Mouse (Mus musculus) embryo, embryonic 11.5 days (tissue): ENCODE data around the gene Men1.
"Not testable (repeated sequence)": the region's sequence is repeated elsewhere in the genome, so short reads cannot be mapped to it uniquely, and the experiment has no call there.

Experiments
- DNase-seq: peaks from one replicate; pipeline ENCODE4 v3.0.0-alpha.2; 2012; ENCODE audit warnings: low read depth, low spot score

The Men1 gene

GRCm38 (mm10) chr19:6304787-6305516, 29.8 kb upstream of the Men1 start:
- DNase-seq: peak; percentile 81

- no peak for DNase-seq
Observed at GRCm38 (mm10) chr19:6305517-6306115, 29.2 kb upstream of the Men1 start.

- peak; percentile 68 for DNase-seq
Observed at GRCm38 (mm10) chr19:6306137-6306551, 28.6 kb upstream of the Men1 start, which contains the start of gene Cdc42bpg. Gene Cdc42bpg (plus strand): TSS chr19:6306456.

- peak; percentile 59 for DNase-seq
Observed at GRCm38 (mm10) chr19:6306586-6306985, 28.2 kb upstream of the Men1 start.

GRCm38 (mm10) chr19:6307733-6308531, 26.8 kb upstream of the Men1 start:
- DNase-seq: no peak

GRCm38 (mm10) chr19:6310181-6310580, 24.6 kb upstream of the Men1 start:
- no peak for DNase-seq

- not testable (repeated sequence) for DNase-seq
Observed at GRCm38 (mm10) chr19:6311783-6312182, 23.0 kb upstream of the Men1 start.

- no peak for DNase-seq
Observed at GRCm38 (mm10) chr19:6313796-6314195, 21.0 kb upstream of the Men1 start.

GRCm38 (mm10) chr19:6314513-6314912, 20.3 kb upstream of the Men1 start:
- no peak for DNase-seq

- no peak for DNase-seq
Observed at GRCm38 (mm10) chr19:6315573-6315972, 19.2 kb upstream of the Men1 start.

GRCm38 (mm10) chr19:6318145-6318544, 16.6 kb upstream of the Men1 start:
- no peak for DNase-seq

- DNase-seq: no peak
Observed at GRCm38 (mm10) chr19:6321358-6321757, 13.4 kb upstream of the Men1 start.

- no peak for DNase-seq
Observed at GRCm38 (mm10) chr19:6321786-6322621, 12.8 kb upstream of the Men1 start.

- no peak for DNase-seq
Observed at GRCm38 (mm10) chr19:6324751-6325150, 10.0 kb upstream of the Men1 start.

- no peak for DNase-seq
Observed at GRCm38 (mm10) chr19:6331178-6331577, 3.6 kb upstream of the Men1 start.

GRCm38 (mm10) chr19:6331719-6332516, 2.9 kb upstream of the Men1 start:
- no peak for DNase-seq

GRCm38 (mm10) chr19:6333761-6334595, 801 bp upstream of the Men1 start:
- DNase-seq: no peak

- DNase-seq: no peak
Observed at GRCm38 (mm10) chr19:6335458-6335827, 664 bp downstream of the Men1 start.

GRCm38 (mm10) chr19:6336920-6337319, 2.1 kb downstream of the Men1 start:
- DNase-seq: no peak

GRCm38 (mm10) chr19:6338171-6338570, 3.4 kb downstream of the Men1 start:
- no peak for DNase-seq
